Mouse (Mus musculus) MEL (cell line): Measurements from ENCODE around the gene Gramd2. TPM values are rescaled to one million over a fixed set of nuclear protein-coding genes. Genes with fewer than 3 reads are reported as not detected.

Experiments used
- DNase-seq: peaks from one replicate; pipeline ENCODE4 v3.0.0; 2011; ENCODE audit warnings: low read depth, low spot score
- H3K27ac ChIP-seq: 2 replicates; pipeline ENCODE4 v1.5.1; 2012; ENCODE audit warnings: low read depth, mild to moderate bottlenecking, control low read depth, low read length, moderate library complexity; ENCODE audit not compliant: control insufficient read depth
- H3K27me3 ChIP-seq, 2 experiments: fragments of 150-350 bp in 1 of 2; sonication (generic) in 1 of 2; 2 replicates each; pipeline ENCODE4 v1.6.1; 2012; ENCODE audit warnings: low read length in 2 of 2, mild to moderate bottlenecking in 2 of 2, improper control_type of control experiment in 1 of 2, moderate library complexity in 1 of 2; ENCODE audit not compliant: insufficient read depth in 2 of 2, control insufficient read depth in 1 of 2
- H3K36me3 ChIP-seq, 2 experiments: 2 replicates each; pipeline ENCODE4 v1.6.1; 2012 to 2014; ENCODE audit warnings: low read length in 2 of 2, improper control_type of control experiment in 1 of 2, inconsistent platforms in 1 of 2, mild to moderate bottlenecking in 1 of 2; ENCODE audit not compliant: insufficient read depth in 2 of 2, control insufficient read depth in 1 of 2
- H3K4me1 ChIP-seq, 2 experiments: fragments of 150-350 bp in 1 of 2; sonication (generic) in 1 of 2; 2 replicates each; pipeline ENCODE4 v1.6.1; 2012; ENCODE audit warnings: low read length in 2 of 2, improper control_type of control experiment in 1 of 2, mild to moderate bottlenecking in 1 of 2; ENCODE audit not compliant: insufficient read depth in 2 of 2, control insufficient read depth in 1 of 2
- H3K4me3 ChIP-seq, 2 experiments: fragments of 150-350 bp in 1 of 2; sonication (generic) in 1 of 2; 2 replicates each; pipeline ENCODE4 v1.5.1; 2012; ENCODE audit warnings: low read depth in 2 of 2, low read length in 2 of 2, mild to moderate bottlenecking in 2 of 2, moderate library complexity in 2 of 2, control low read depth in 1 of 2, improper control_type of control experiment in 1 of 2; ENCODE audit not compliant: control insufficient read depth in 1 of 2, insufficient read depth in 1 of 2
- H3K79me2 ChIP-seq: 2 replicates; pipeline ENCODE4 v1.6.1; 2012; ENCODE audit warnings: mild to moderate bottlenecking, low read length, moderate library complexity; ENCODE audit not compliant: control insufficient read depth, poor library complexity, insufficient read depth
- H3K9ac ChIP-seq: 2 replicates; pipeline ENCODE4 v1.6.1; 2012; ENCODE audit warnings: low read depth, mild to moderate bottlenecking, control low read depth, low read length, moderate library complexity; ENCODE audit not compliant: control insufficient read depth, poor library complexity, severe bottlenecking
- H3K9me3 ChIP-seq: fragments of 150-350 bp; sonication (generic); replicated peaks from 2 replicates; pipeline ENCODE4 v1.6.1; 2012; ENCODE audit warnings: mild to moderate bottlenecking, low read length, improper control_type of control experiment, moderate library complexity; ENCODE audit not compliant: insufficient read depth
- BHLHE40 ChIP-seq: IDR thresholded peaks from 2 replicates; pipeline ENCODE4 v1.6.1; 2012; ENCODE audit warnings: low read depth, mild to moderate bottlenecking, inconsistent platforms, low read length, improper control_type of control experiment, borderline replicate concordance
- CHD2 ChIP-seq: IDR thresholded peaks from 2 replicates; pipeline ENCODE4 v1.6.1; 2011; ENCODE audit warnings: low read length, improper control_type of control experiment
- CTCF ChIP-seq, 3 experiments: IDR thresholded peaks in 2 of 3; conservative IDR thresholded peaks in 1 of 3; 2 replicates each; pipeline ENCODE4 v1.5.1; 2011 to 2012; ENCODE audit warnings: low read length in 3 of 3, low read depth in 2 of 3, mild to moderate bottlenecking in 2 of 3, improper control_type of control experiment in 1 of 3, inconsistent platforms in 1 of 3, mixed read lengths in 1 of 3, moderate library complexity in 1 of 3; ENCODE audit not compliant: control insufficient read depth in 1 of 3, insufficient read depth in 1 of 3, poor library complexity in 1 of 3, severe bottlenecking in 1 of 3
- ETS1 ChIP-seq: IDR thresholded peaks from 2 replicates; pipeline ENCODE4 v1.6.1; 2012; ENCODE audit warnings: low read depth, mild to moderate bottlenecking, inconsistent platforms, low read length, improper control_type of control experiment, moderate library complexity
- JUND ChIP-seq: IDR thresholded peaks from 2 replicates; pipeline ENCODE4 v1.6.1; 2011; ENCODE audit warnings: low read depth, mild to moderate bottlenecking, improper control_type of control experiment, low read length
- KAT2A ChIP-seq: conservative IDR thresholded peaks from 2 replicates; pipeline ENCODE4 v1.6.1; 2012; ENCODE audit warnings: low read depth, low read length, improper control_type of control experiment, inconsistent platforms
- MAFK ChIP-seq: IDR thresholded peaks from 2 replicates; pipeline ENCODE4 v1.6.1; 2011; ENCODE audit warnings: low read depth, mild to moderate bottlenecking, low read length, improper control_type of control experiment, borderline replicate concordance
- MAX ChIP-seq: IDR thresholded peaks from 2 replicates; pipeline ENCODE4 v1.6.1; 2011; ENCODE audit warnings: low read length, improper control_type of control experiment
- MAZ ChIP-seq: IDR thresholded peaks from 2 replicates; pipeline ENCODE4 v1.6.1; 2012; ENCODE audit warnings: low read depth, mild to moderate bottlenecking, inconsistent platforms, low read length, improper control_type of control experiment
- MEF2A ChIP-seq: IDR thresholded peaks from 2 replicates; pipeline ENCODE4 v1.6.1; 2014; ENCODE audit warnings: low read depth, mild to moderate bottlenecking, inconsistent platforms, low read length, improper control_type of control experiment; ENCODE audit not compliant: poor library complexity, insufficient replicate concordance, severe bottlenecking; ENCODE audit errors: extremely low read depth
- MXI1 ChIP-seq: IDR thresholded peaks from 2 replicates; pipeline ENCODE4 v1.6.1; 2011; ENCODE audit warnings: mild to moderate bottlenecking, low read depth, low read length, improper control_type of control experiment
- MYC ChIP-seq: IDR thresholded peaks from 2 replicates; pipeline ENCODE4 v1.6.1; 2011; ENCODE audit warnings: low read depth, mild to moderate bottlenecking, low read length, improper control_type of control experiment, moderate library complexity
- RAD21 ChIP-seq: IDR thresholded peaks from 2 replicates; pipeline ENCODE4 v1.6.1; 2011; ENCODE audit warnings: mild to moderate bottlenecking, low read depth, low read length, improper control_type of control experiment
- RCOR1 ChIP-seq: IDR thresholded peaks from 2 replicates; pipeline ENCODE4 v1.6.1; 2012; ENCODE audit warnings: low read depth, mild to moderate bottlenecking, inconsistent platforms, low read length, improper control_type of control experiment
- SIN3A ChIP-seq: IDR thresholded peaks from 2 replicates; pipeline ENCODE4 v1.6.1; 2012; ENCODE audit warnings: low read length, improper control_type of control experiment, inconsistent platforms
- SMC3 ChIP-seq: IDR thresholded peaks from 2 replicates; pipeline ENCODE4 v1.6.1; 2011; ENCODE audit warnings: low read depth, low read length, improper control_type of control experiment
- TAL1 ChIP-seq: IDR thresholded peaks from 2 replicates; pipeline ENCODE4 v1.6.1; 2012; ENCODE audit warnings: mild to moderate bottlenecking, inconsistent platforms, low read length, moderate library complexity, mixed read lengths
- TBP ChIP-seq: IDR thresholded peaks from 2 replicates; pipeline ENCODE4 v1.8.0; 2011; ENCODE audit warnings: low read depth, low read length, improper control_type of control experiment
- UBTF ChIP-seq: IDR thresholded peaks from 2 replicates; pipeline ENCODE4 v1.6.1; 2012; ENCODE audit warnings: low read depth, mild to moderate bottlenecking, inconsistent platforms, low read length, improper control_type of control experiment, moderate library complexity, borderline replicate concordance; ENCODE audit not compliant: insufficient read depth
- USF1 ChIP-seq: IDR thresholded peaks from 2 replicates; pipeline ENCODE4 v1.6.1; 2014; ENCODE audit warnings: low read depth, mild to moderate bottlenecking, inconsistent platforms, low read length, improper control_type of control experiment, moderate library complexity
- ZC3H11A ChIP-seq: IDR thresholded peaks from 2 replicates; pipeline ENCODE4 v1.6.1; 2012; ENCODE audit warnings: low read depth, mild to moderate bottlenecking, inconsistent platforms, low read length, improper control_type of control experiment
- ZKSCAN1 ChIP-seq: IDR thresholded peaks from 2 replicates; pipeline ENCODE4 v1.6.1; 2012; ENCODE audit warnings: low read depth, mild to moderate bottlenecking, inconsistent platforms, low read length, improper control_type of control experiment, moderate library complexity
- ZMIZ1 ChIP-seq: IDR thresholded peaks from 2 replicates; pipeline ENCODE4 v1.6.1; 2012; ENCODE audit warnings: low read depth, mild to moderate bottlenecking, inconsistent platforms, low read length, improper control_type of control experiment, moderate library complexity
- polyA plus RNA-seq, 2 experiments: library from polyadenylated mRNA; stranded (reverse) in 1 of 2; unstranded in 1 of 2; fragments of >175 nt in 1 of 2; fragments of >200 nt in 1 of 2; gene quantifications; 2 replicates each; pipeline versions ENCODE4 v1.2.1 to v1.2.4; 2012; ENCODE audit warnings: low replicate concordance in 2 of 2, low read depth in 1 of 2; ENCODE audit not compliant: insufficient read length in 2 of 2, insufficient read depth in 1 of 2, missing spikeins in 1 of 2
- total RNA-seq: library from RNA; depleted of rRNA; stranded (reverse); fragments of 300-350 nt; gene quantifications from 2 replicates; pipeline ENCODE4 v1.2.3, GENCODE M21; 2012

The Gramd2 gene
- total and polyA plus RNA-seq, 3 experiments, result 0.04 TPM; not detected in 2

- Histone ChIP-seq H3K4me1 (peaks cover 0 to under 1% of the 10 kb centered on the region in 2 experiments; a peak in 1 of 4 replicates), H3K79me2 (no peaks in the 10 kb centered on the region), H3K36me3 (no peaks in the 10 kb centered on the region), H3K9me3 (no peaks in the 10 kb centered on the region), H3K27ac (no peak overlapping the region), H3K27me3 (peaks cover 2 to 4% of the 10 kb centered on the region in 2 experiments; a peak in 2 of 4 replicates), H3K9ac (no peak overlapping the region), H3K4me3 (no peak overlapping the region)
- DNase-seq, result no peak
- TF ChIP-seq ZMIZ1 (no peak), ZC3H11A (no peak), UBTF (no peak), ETS1 (no peak), MYC (no peak), JUND (no peak), TAL1 (no peak)
Measured at GRCm38 (mm10) chr9:59718237-59718636, 38.3 kb downstream of the Gramd2 start.

- Histone ChIP-seq H3K9ac (no peak overlapping the region), H3K36me3 (no peaks in the 10 kb centered on the region), H3K4me1 (peaks cover 0 to 3% of the 10 kb centered on the region in 2 experiments; a peak in 1 of 4 replicates), H3K9me3 (no peaks in the 10 kb centered on the region), H3K79me2 (no peaks in the 10 kb centered on the region), H3K27ac (no peak overlapping the region), H3K4me3 (no peak overlapping the region), H3K27me3 (no peaks in the 10 kb centered on the region; a peak in 1 of 4 replicates)
- no peak for DNase-seq
- no peak for TF ChIP-seq BHLHE40
- peak; percentile 20; the same call in 1 of the 2 replicates for TF ChIP-seq MAFK
Measured at GRCm38 (mm10) chr9:59721144-59721543, 41.2 kb downstream of the Gramd2 start.

GRCm38 (mm10) chr9:59723096-59723657 lies 43.2 kb downstream of the Gramd2 start:
- Histone ChIP-seq H3K4me1 (peaks cover 0 to 3% of the 10 kb centered on the region in 2 experiments; a peak in 1 of 4 replicates), H3K9ac (no peak overlapping the region), H3K27me3 (no peaks in the 10 kb centered on the region; a peak in 1 of 4 replicates), H3K36me3 (no peaks in the 10 kb centered on the region), H3K4me3 (no peak overlapping the region), H3K9me3 (no peaks in the 10 kb centered on the region)
- DNase-seq, result peak; percentile 93
- no peak for TF ChIP-seq ZMIZ1
- no peak for TF ChIP-seq KAT2A
- TF ChIP-seq BHLHE40, result 0 out of 2 replicates have a peak, but pooled peaks have one; percentile 12
- peak; percentile 90 for TF ChIP-seq ZC3H11A
- TF ChIP-seq MYC, result peak; percentile 65; the same call in 1 of the 2 replicates
- peak; percentile 78 to 97 (median 85) for TF ChIP-seq CTCF (IDR thresholded peaks at IDR 0.05 in 2 of 3, conservative IDR thresholded peaks at IDR 0.05 in 1 of 3; ENCODE audit: control insufficient read depth in 1 of 3, insufficient read depth in 1 of 3, low read depth in 2 of 3, low read length in 3 of 3, poor library complexity in 1 of 3, severe bottlenecking in 1 of 3)
- TF ChIP-seq ZKSCAN1, result no peak
- no peak for TF ChIP-seq USF1
- peak; percentile 66; the same call in 1 of the 2 replicates for TF ChIP-seq SIN3A
- TF ChIP-seq MAX, result 0 out of 2 replicates have a peak, but pooled peaks have one; percentile 37
- no peak for TF ChIP-seq CHD2
- peak; percentile 63 for TF ChIP-seq MXI1
- peak; percentile 100 for TF ChIP-seq RAD21
- peak; percentile 50; the same call in 1 of the 2 replicates for TF ChIP-seq RCOR1
- no peak for TF ChIP-seq TBP
- no peak for TF ChIP-seq MEF2A
- peak; percentile 69; the same call in 1 of the 2 replicates for TF ChIP-seq MAZ
- peak; percentile 93 for TF ChIP-seq SMC3
- 0 out of 2 replicates have a peak, but pooled peaks have one; percentile 22 for TF ChIP-seq ETS1
- TF ChIP-seq, all 39 proteins: peak for 12
- H3K27ac ChIP-seq, result no peak overlapping the region
- H3K79me2 ChIP-seq, result no peaks in the 10 kb centered on the region
